Mouse (Mus musculus) activated CD4-positive, CD25-positive, alpha-beta regulatory T cell, adult 4 months (primary cell): ENCODE results near the gene Plch1. TPM values are rescaled to one million over a fixed set of nuclear protein-coding genes. Genes with fewer than 3 reads are reported as not detected.

ENCODE experiments used
- ATAC-seq: one replicate; pipeline ENCODE4 v1.8.0; 2017
- polyA plus RNA-seq, 2 experiments: library from polyadenylated mRNA; unstranded; fragments of 100-300 nt; shearing (Covaris generic); gene quantifications; one replicate each; pipeline ENCODE4 v1.2.1; 2017

Plch1 gene
- polyA plus RNA-seq, 2 experiments from 2014 or later, result not detected

- no peak for ATAC-seq
These were observed 206.5 kb downstream of the Plch1 start for GRCm38 (mm10) chr3:63692727-63693126.

GRCm38 (mm10) chr3:63668779-63669178 lies 230.5 kb downstream of the Plch1 start:
- no peak for ATAC-seq

DNA sequence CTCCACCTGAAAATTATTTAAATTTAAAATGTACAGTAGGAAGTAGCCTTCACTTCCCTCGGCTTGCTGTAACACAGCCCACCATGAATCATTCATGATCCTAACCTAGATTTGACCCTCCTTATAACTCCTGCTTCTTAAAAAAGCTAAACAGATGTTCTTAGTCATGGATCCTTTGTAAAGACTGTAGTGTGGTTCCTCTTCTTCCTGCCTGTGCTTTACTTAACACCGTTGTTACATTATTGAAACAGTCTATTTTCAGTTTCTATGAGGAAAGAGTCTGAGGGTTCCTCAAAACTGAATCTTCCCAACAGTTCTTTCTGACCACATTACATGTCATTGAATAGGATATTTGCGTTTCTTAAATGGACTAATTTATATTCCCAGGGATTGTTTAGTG lies 234.0 kb downstream of the Plch1 start:
- ATAC-seq, result no peak

GRCm38 (mm10) chr3:63664575-63665243 lies 234.6 kb downstream of the Plch1 start:
- no peak for ATAC-seq

Other genes with a start within 250 kb of the Plch1 start
- gene E130311K13Rik, start 30.0 kb upstream of the Plch1 start, polyA plus RNA-seq, result 10 to 100 TPM in 1 of 2 experiments, 1 to 10 TPM in 1; 7.8 to 12.5 TPM
- 10 to 100 TPM in 1 of 2 experiments, 1 to 10 TPM in 1; 9.9 to 10.7 TPM for gene Slc33a1, start 65.3 kb upstream of the Plch1 start, polyA plus RNA-seq
- gene Gmps, start 76.6 kb upstream of the Plch1 start, polyA plus RNA-seq, result 10 to 100 TPM; 33.6 to 36.6 TPM
- gene Vmn2r1, start 182.1 kb upstream of the Plch1 start, polyA plus RNA-seq, result not detected
- gene Vmn2r2, start 242.5 kb upstream of the Plch1 start, polyA plus RNA-seq, result under 1 TPM in 1 of 2 experiments, not detected in 1; 0.17 TPM